Comparison of ENCODE assay signal across 12 mouse cellular contexts in genomic region chr10:117023693-117024092, GRCm38 (mm10). TPM values are rescaled to one million over a fixed set of nuclear protein-coding genes. Genes with fewer than 3 reads are reported as not detected.
DNase-seq lines count a peak whose midpoint lies in the region; ATAC-seq and TF ChIP-seq lines count a peak whose summit lies in the region.
"Had no signal": no experiment of that assay in that cellular context is flagged by ENCODE, and none has a peak within 500 bp of the region (broad histone marks: within the 10 kb centered on the region; RNA-seq: fewer than 3 reads in every experiment).

No protein-coding gene starts in this region.

- no peak overlapping the region for H3K9ac ChIP-seq in hindbrain, postnatal 0 days (replicated peaks; ENCODE audit: low read length)
- no peak overlapping the region for H3K9ac ChIP-seq in hindbrain, embryonic 13.5 days
- no peak overlapping the region for H3K9ac ChIP-seq in intestine, embryonic 14.5 days (ENCODE audit: low read length)

- H3K36me3 ChIP-seq in hindbrain, postnatal 0 days (ENCODE audit: insufficient read depth, low read length) = no peaks in the 10 kb centered on the region
- H3K36me3 ChIP-seq in hindbrain, embryonic 13.5 days = no peaks in the 10 kb centered on the region
- no peaks in the 10 kb centered on the region for H3K36me3 ChIP-seq in intestine, embryonic 14.5 days (ENCODE audit: control insufficient read depth, insufficient read depth, low read length)

- H3K27me3 ChIP-seq in hindbrain, postnatal 0 days (ENCODE audit: insufficient read depth, low read length) = no peaks in the 10 kb centered on the region
- H3K27me3 ChIP-seq in hindbrain, embryonic 13.5 days = peaks cover 7% of the 10 kb centered on the region; the same call in 1 of the 2 replicates
- no peaks in the 10 kb centered on the region for H3K27me3 ChIP-seq in intestine, embryonic 14.5 days (replicated peaks; ENCODE audit: control insufficient read depth, insufficient read depth, low read length)

- no peaks in the 10 kb centered on the region for H3K9me3 ChIP-seq in hindbrain, postnatal 0 days (ENCODE audit: low read length)
- no peaks in the 10 kb centered on the region for H3K9me3 ChIP-seq in hindbrain, embryonic 13.5 days
- no peaks in the 10 kb centered on the region for H3K9me3 ChIP-seq in intestine, embryonic 14.5 days (ENCODE audit: control insufficient read depth, low read length)

- no peak for ATAC-seq in hindbrain, postnatal 0 days
- no peak for ATAC-seq in hindbrain, embryonic 13.5 days (ENCODE audit: low FRiP score)
- no peak for ATAC-seq in intestine, embryonic 14.5 days (replicated peaks; ENCODE audit: low FRiP score, low TSS enrichment, low read depth)
- ATAC-seq in megakaryocyte progenitor cell, adult 5-6 weeks (replicated peaks; ENCODE audit: poor library complexity) = peak; percentile 40; the same call in 1 of the 2 replicates

- no peak for DNase-seq in hindbrain, postnatal 0 days (ENCODE audit: low spot score)
- DNase-seq in Muller cell, postnatal 12 days (ENCODE audit: inconsistent ontology term) = peak; percentile 74
- DNase-seq in intestine, embryonic 14.5 days (ENCODE audit: low spot score) = no peak
- DNase-seq in adrenal gland, adult 8-10 months = no peak
- DNase-seq in frontal cortex, adult 2 months (ENCODE audit: extremely low spot score in 1 of 2, low spot score in 1 of 2) = no peak
- DNase-seq in gastrocnemius, postnatal 14 days = no peak
- DNase-seq: layer of hippocampus, adult 9-11 months had no signal

- TF ChIP-seq CTCF in hindbrain, postnatal 0 days (IDR thresholded peaks at IDR 0.05; ENCODE audit: low read depth) = no peak

- WGBS in hindbrain, postnatal 0 days = 67% methylated on average over 16 of the region's 16 CpGs
- WGBS in hindbrain, embryonic 13.5 days = 70% methylated on average over 16 of the region's 16 CpGs
- WGBS in intestine, embryonic 14.5 days = 30% methylated on average over 16 of the region's 16 CpGs

- H3K27ac ChIP-seq in hindbrain, postnatal 0 days = no peak overlapping the region
- no peak overlapping the region for H3K27ac ChIP-seq in hindbrain, embryonic 13.5 days
- H3K27ac ChIP-seq in intestine, embryonic 14.5 days (ENCODE audit: low read depth) = no peak overlapping the region

- H3K4me1 ChIP-seq in hindbrain, postnatal 0 days (ENCODE audit: insufficient read depth, low read length) = no peaks in the 10 kb centered on the region
- peaks cover 8% of the 10 kb centered on the region for H3K4me1 ChIP-seq in hindbrain, embryonic 13.5 days (replicated peaks)
- H3K4me1 ChIP-seq in intestine, embryonic 14.5 days (replicated peaks; ENCODE audit: control insufficient read depth, insufficient read depth, low read length) = no peaks in the 10 kb centered on the region

- no peak overlapping the region for H3K4me3 ChIP-seq in hindbrain, postnatal 0 days (ENCODE audit: low read length)
- no peak overlapping the region for H3K4me3 ChIP-seq in hindbrain, embryonic 13.5 days
- H3K4me3 ChIP-seq in intestine, embryonic 14.5 days (ENCODE audit: low read depth, low read length) = peak overlapping the region; percentile 10; the same call in 1 of the 2 replicates

- intact Hi-C loops in gastrocnemius, postnatal 14 days (cut with DNase I; ENCODE audit: low total_unique reads) = no loop called here

- H3K4me2 ChIP-seq in hindbrain, postnatal 0 days (ENCODE audit: low read depth, low read length) = 0 out of 2 replicates have a peak overlapping the region, but pooled peaks have one; percentile 10
- no peak overlapping the region for H3K4me2 ChIP-seq in hindbrain, embryonic 13.5 days
- H3K4me2 ChIP-seq in intestine, embryonic 14.5 days (ENCODE audit: low read length) = peak overlapping the region; percentile 38

RNA-seq across cellular contexts. Expression of gene Lrrc10, which starts 21.4 kb away (rescaled TPM):
- total RNA-seq in hindbrain, postnatal 0 days (2014; rRNA removed) = 0.16 TPM in 1 of 2 replicates, not detected in the other
- not detected in 2 replicates for polyA plus RNA-seq in hindbrain, postnatal 0 days (2015; fragmentation: Nextera tagmentation; extraction: Ambion mirVana)
- polyA plus RNA-seq in hindbrain, embryonic 13.5 days (2015; fragmentation: Nextera tagmentation; extraction: Ambion mirVana) = not detected in 2 replicates
- polyA plus RNA-seq in intestine, embryonic 14.5 days (2014; fragmentation: Nextera tagmentation; extraction: Ambion mirVana) = 0.12 TPM in 1 of 2 replicates, not detected in the other
- not detected in 2 replicates for total RNA-seq in megakaryocyte progenitor cell, adult 5-6 weeks (2015)
- total RNA-seq in megakaryocyte progenitor cell, adult 5-6 weeks (2017) = not detected in 2 replicates
- not detected for total RNA-seq in adrenal gland, adult 8-10 months (2022)
- not detected in 2 replicates for polyA plus RNA-seq in frontal cortex, adult 2 months (2012; rRNA removed)
- total RNA-seq in gastrocnemius, postnatal 14 days (2021) = not detected
- total RNA-seq: MEL had no signal

RNA-seq across cellular contexts. Expression of gene Best3, which starts 37.6 kb away (rescaled TPM):
- total RNA-seq in hindbrain, postnatal 0 days (2014; rRNA removed) = 0.05 TPM in 1 of 2 replicates, not detected in the other
- polyA plus RNA-seq in hindbrain, postnatal 0 days (2015; fragmentation: Nextera tagmentation; extraction: Ambion mirVana) = 0.15 and 0.23 TPM in 2 replicates
- 0.08 and 0.14 TPM in 2 replicates for polyA plus RNA-seq in hindbrain, embryonic 13.5 days (2015; fragmentation: Nextera tagmentation; extraction: Ambion mirVana)
- 0.07 TPM in 1 of 2 replicates, not detected in the other for polyA plus RNA-seq in intestine, embryonic 14.5 days (2014; fragmentation: Nextera tagmentation; extraction: Ambion mirVana)
- not detected in 2 replicates for total RNA-seq in megakaryocyte progenitor cell, adult 5-6 weeks (2015)
- total RNA-seq in megakaryocyte progenitor cell, adult 5-6 weeks (2017) = not detected in 2 replicates
- total RNA-seq in adrenal gland, adult 8-10 months (2022) = 1 to 10 TPM in 1 of 4 experiments, under 1 TPM in 3; 0.31 to 1.0 (median 0.69) TPM
- polyA plus RNA-seq in frontal cortex, adult 2 months (2012; rRNA removed) = 0.08 and 0.18 TPM in 2 replicates
- total RNA-seq in gastrocnemius, postnatal 14 days (2021) = 10 to 100 TPM in 1 of 2 experiments, 1 to 10 TPM in 1; 9.2 to 11.7 TPM
- total RNA-seq: MEL had no signal

RNA-seq across cellular contexts. Expression of gene Cct2, which starts 39.9 kb away (rescaled TPM):
- 234 and 266 TPM in 2 replicates for total RNA-seq in hindbrain, postnatal 0 days (2014; rRNA removed)
- polyA plus RNA-seq in hindbrain, postnatal 0 days (2015; fragmentation: Nextera tagmentation; extraction: Ambion mirVana) = 216 and 219 TPM in 2 replicates
- 276 and 284 TPM in 2 replicates for polyA plus RNA-seq in hindbrain, embryonic 13.5 days (2015; fragmentation: Nextera tagmentation; extraction: Ambion mirVana)
- 280 and 295 TPM in 2 replicates for polyA plus RNA-seq in intestine, embryonic 14.5 days (2014; fragmentation: Nextera tagmentation; extraction: Ambion mirVana)
- total RNA-seq in megakaryocyte progenitor cell, adult 5-6 weeks (2015) = 627 and 662 TPM in 2 replicates
- total RNA-seq in megakaryocyte progenitor cell, adult 5-6 weeks (2017) = 516 and 565 TPM in 2 replicates
- 100 to 1,000 TPM; 184 to 239 (median 209) TPM for total RNA-seq in adrenal gland, adult 8-10 months (2022)
- 138 and 146 TPM in 2 replicates for polyA plus RNA-seq in frontal cortex, adult 2 months (2012; rRNA removed)
- total RNA-seq in gastrocnemius, postnatal 14 days (2021) = 100 to 1,000 TPM; 132 to 146 TPM

RNA-seq across cellular contexts. Expression of gene Gm10271, which starts 51.3 kb away (rescaled TPM):
- total RNA-seq in hindbrain, postnatal 0 days (2014; rRNA removed) = not detected in 2 replicates
- polyA plus RNA-seq in hindbrain, postnatal 0 days (2015; fragmentation: Nextera tagmentation; extraction: Ambion mirVana) = not detected in 2 replicates
- polyA plus RNA-seq in hindbrain, embryonic 13.5 days (2015; fragmentation: Nextera tagmentation; extraction: Ambion mirVana) = not detected in 2 replicates
- polyA plus RNA-seq in intestine, embryonic 14.5 days (2014; fragmentation: Nextera tagmentation; extraction: Ambion mirVana) = not detected in 2 replicates
- not detected in 2 replicates for total RNA-seq in megakaryocyte progenitor cell, adult 5-6 weeks (2015)
- not detected in 2 replicates for total RNA-seq in megakaryocyte progenitor cell, adult 5-6 weeks (2017)
- not detected for total RNA-seq in adrenal gland, adult 8-10 months (2022)
- polyA plus RNA-seq in frontal cortex, adult 2 months (2012; rRNA removed) = not detected in 2 replicates
- total RNA-seq in gastrocnemius, postnatal 14 days (2021) = not detected
- total RNA-seq: gastrocnemius, adult 8-10 months; MEL had no signal
- polyA plus RNA-seq: urinary bladder, adult 2 months had no signal
